Mouse (Mus musculus): ENCODE measurements at regions not wholly inside any gene's neighbourhood (a gene's known extent, or its start where the extent isn't known, plus 50 kb on each side); places are given as distances from the start of the nearest gene placed in this dataset.
A peak's percentile ranks its signal among the peaks of the same experiment; 100 is the strongest.

- Histone ChIP-seq H3K27ac (no peak overlapping the region), H3K4me3 (no peak overlapping the region), H3K9ac (no peak overlapping the region), H3K27me3 (no peaks in the 10 kb centered on the region), H3K36me3 (no peaks in the 10 kb centered on the region), H3K4me1 (no peaks in the 10 kb centered on the region), H3K9me3 (no peaks in the 10 kb centered on the region), H3K4me2 (replicated peaks) (no peak overlapping the region)
- 89% methylated on average over 12 of the region's 12 CpGs for WGBS
- no peak for ATAC-seq (ENCODE audit: insufficient number of reproducible peaks, insufficient read depth, low FRiP score, low TSS enrichment)
These were observed 53.8 kb downstream of the Dio3 start for GRCm38 (mm10) chr12:110332616-110333154.

- Histone ChIP-seq H3K27me3 (no peaks in the 10 kb centered on the region), H3K27ac (no peak overlapping the region), H3K4me1 (no peaks in the 10 kb centered on the region), H3K9me3 (no peaks in the 10 kb centered on the region), H3K36me3 (no peaks in the 10 kb centered on the region), H3K4me3 (no peak overlapping the region), H3K9ac (no peak overlapping the region), H3K4me2 (replicated peaks) (no peak overlapping the region)
- WGBS, result 71% methylated on average over 2 of the region's 2 CpGs
- ATAC-seq (ENCODE audit: insufficient number of reproducible peaks, insufficient read depth, low FRiP score, low TSS enrichment), result no peak
These were observed 55.7 kb downstream of the Dio3 start for GRCm38 (mm10) chr12:110334609-110335008.

GRCm38 (mm10) chr12:110344280-110344827 lies 65.5 kb downstream of the Dio3 start:
- no peak overlapping the region for H3K4me2 ChIP-seq (replicated peaks)
- H3K4me1 ChIP-seq, result no peaks in the 10 kb centered on the region
- no peaks in the 10 kb centered on the region for H3K9me3 ChIP-seq
- H3K27ac ChIP-seq, result no peak overlapping the region
- ATAC-seq (ENCODE audit: insufficient number of reproducible peaks, insufficient read depth, low FRiP score, low TSS enrichment), result no peak
- no peaks in the 10 kb centered on the region for H3K27me3 ChIP-seq
- no peak overlapping the region for H3K4me3 ChIP-seq
- no peak overlapping the region for H3K9ac ChIP-seq
- H3K36me3 ChIP-seq, result no peaks in the 10 kb centered on the region
- WGBS, result 80% methylated on average over 4 of the region's 4 CpGs

- ATAC-seq (ENCODE audit: insufficient number of reproducible peaks, insufficient read depth, low FRiP score, low TSS enrichment), result no peak
- no peak overlapping the region for H3K27ac ChIP-seq
- H3K9me3 ChIP-seq, result no peaks in the 10 kb centered on the region
- no peak overlapping the region for H3K9ac ChIP-seq
- WGBS, result 51% methylated on average over 1 of the region's 1 CpGs
- no peaks in the 10 kb centered on the region for H3K36me3 ChIP-seq
- no peak overlapping the region for H3K4me3 ChIP-seq
- no peaks in the 10 kb centered on the region for H3K27me3 ChIP-seq
- no peaks in the 10 kb centered on the region for H3K4me1 ChIP-seq
- H3K4me2 ChIP-seq (replicated peaks), result no peak overlapping the region
These were observed 70.8 kb downstream of the Dio3 start for GRCm38 (mm10) chr12:110349621-110350020.

- Histone ChIP-seq H3K36me3 (no peaks in the 10 kb centered on the region), H3K27me3 (no peaks in the 10 kb centered on the region), H3K4me1 (no peaks in the 10 kb centered on the region), H3K4me2 (replicated peaks) (no peak overlapping the region), H3K27ac (no peak overlapping the region), H3K4me3 (no peak overlapping the region), H3K9ac (no peak overlapping the region), H3K9me3 (no peaks in the 10 kb centered on the region)
- no peak for ATAC-seq (ENCODE audit: insufficient number of reproducible peaks, insufficient read depth, low FRiP score, low TSS enrichment)
- 64% methylated on average over 6 of the region's 6 CpGs for WGBS
These were observed 77.0 kb downstream of the Dio3 start for GRCm38 (mm10) chr12:110355851-110356250.

GRCm38 (mm10) chr12:110367102-110367501 lies 79.8 kb upstream of the Ppp2r5c start:
- Histone ChIP-seq H3K4me2 (replicated peaks) (no peak overlapping the region), H3K27ac (no peak overlapping the region), H3K27me3 (peaks cover 3% of the 10 kb centered on the region; the same call in 1 of the 2 replicates), H3K4me3 (no peak overlapping the region), H3K9ac (no peak overlapping the region), H3K36me3 (no peaks in the 10 kb centered on the region), H3K9me3 (0 out of 2 replicates have a peak, but pooled peaks cover 4% of the 10 kb centered on the region), H3K4me1 (no peaks in the 10 kb centered on the region)
- ATAC-seq (ENCODE audit: insufficient number of reproducible peaks, insufficient read depth, low FRiP score, low TSS enrichment), result no peak
- WGBS, result 90% methylated on average over 6 of the region's 6 CpGs

GRCm38 (mm10) chr12:110367822-110368221 lies 79.1 kb upstream of the Ppp2r5c start:
- no peak overlapping the region for H3K9ac ChIP-seq
- peaks cover 2% of the 10 kb centered on the region; the same call in 1 of the 2 replicates for H3K4me1 ChIP-seq
- no peak overlapping the region for H3K4me2 ChIP-seq (replicated peaks)
- no peak overlapping the region for H3K4me3 ChIP-seq
- 97% methylated on average over 4 of the region's 4 CpGs for WGBS
- no peak for ATAC-seq (ENCODE audit: insufficient number of reproducible peaks, insufficient read depth, low FRiP score, low TSS enrichment)
- peaks cover 5% of the 10 kb centered on the region for H3K27me3 ChIP-seq
- 0 out of 2 replicates have a peak, but pooled peaks cover 4% of the 10 kb centered on the region for H3K9me3 ChIP-seq
- H3K36me3 ChIP-seq, result no peaks in the 10 kb centered on the region
- no peak overlapping the region for H3K27ac ChIP-seq

GRCm38 (mm10) chr12:110371886-110372690 lies 74.8 kb upstream of the Ppp2r5c start:
- Histone ChIP-seq H3K4me3 (no peak overlapping the region), H3K9me3 (0 out of 2 replicates have a peak, but pooled peaks cover 4% of the 10 kb centered on the region), H3K4me1 (peaks cover 5% of the 10 kb centered on the region; the same call in 1 of the 2 replicates), H3K4me2 (replicated peaks) (no peak overlapping the region), H3K36me3 (no peaks in the 10 kb centered on the region), H3K9ac (no peak overlapping the region), H3K27ac (no peak overlapping the region), H3K27me3 (peaks cover 30% of the 10 kb centered on the region)
- no peak for ATAC-seq (ENCODE audit: insufficient number of reproducible peaks, insufficient read depth, low FRiP score, low TSS enrichment)
- 72% methylated on average over 13 of the region's 13 CpGs for WGBS

GRCm38 (mm10) chr12:110372986-110373385 lies 73.9 kb upstream of the Ppp2r5c start:
- Histone ChIP-seq H3K9me3 (no peaks in the 10 kb centered on the region), H3K27ac (no peak overlapping the region), H3K4me2 (replicated peaks) (peak overlapping the region; percentile 19; the same call in 1 of the 2 replicates), H3K4me1 (peaks cover 5% of the 10 kb centered on the region; the same call in 1 of the 2 replicates), H3K4me3 (no peak overlapping the region), H3K9ac (no peak overlapping the region), H3K36me3 (no peaks in the 10 kb centered on the region), H3K27me3 (peaks cover 32% of the 10 kb centered on the region)
- ATAC-seq (ENCODE audit: insufficient number of reproducible peaks, insufficient read depth, low FRiP score, low TSS enrichment), result no peak
- 50% methylated on average over 9 of the region's 9 CpGs for WGBS

- peaks cover 32% of the 10 kb centered on the region for H3K27me3 ChIP-seq
- H3K4me3 ChIP-seq, result no peak overlapping the region
These were observed 73.4 kb upstream of the Ppp2r5c start for GRCm38 (mm10) chr12:110373408-110374065.

GRCm38 (mm10) chr12:110375139-110375538 lies 71.8 kb upstream of the Ppp2r5c start:
- no peak overlapping the region for H3K9ac ChIP-seq
- WGBS, result 7% methylated on average over 15 of the region's 15 CpGs
- no peak for ATAC-seq (ENCODE audit: insufficient number of reproducible peaks, insufficient read depth, low FRiP score, low TSS enrichment)
- no peaks in the 10 kb centered on the region for H3K36me3 ChIP-seq
- peaks cover 32% of the 10 kb centered on the region for H3K27me3 ChIP-seq
- no peak overlapping the region for H3K27ac ChIP-seq
- H3K4me3 ChIP-seq, result no peak overlapping the region
- H3K9me3 ChIP-seq, result no peaks in the 10 kb centered on the region
- H3K4me1 ChIP-seq, result peaks cover 5% of the 10 kb centered on the region; the same call in 1 of the 2 replicates
- no peak overlapping the region for H3K4me2 ChIP-seq (replicated peaks)

More at GRCm38 (mm10) chr12:110373408-110374065, 73.4 kb upstream of the Ppp2r5c start:
- Histone ChIP-seq H3K4me1 (peaks cover 5% of the 10 kb centered on the region; the same call in 1 of the 2 replicates), H3K9ac (no peak overlapping the region), H3K4me2 (replicated peaks) (peak overlapping the region; percentile 19; the same call in 1 of the 2 replicates), H3K27ac (no peak overlapping the region), H3K9me3 (no peaks in the 10 kb centered on the region), H3K36me3 (no peaks in the 10 kb centered on the region)
- ATAC-seq (ENCODE audit: insufficient number of reproducible peaks, insufficient read depth, low FRiP score, low TSS enrichment), result peak; percentile 79; the same call in 1 of the 2 replicates
- 2% methylated on average over 27 of the region's 27 CpGs for WGBS

Data from embryonic facial prominence, embryonic 12.5 days (tissue).